Mouse (Mus musculus): ENCODE measurements around the gene Idi1.

DNA sequence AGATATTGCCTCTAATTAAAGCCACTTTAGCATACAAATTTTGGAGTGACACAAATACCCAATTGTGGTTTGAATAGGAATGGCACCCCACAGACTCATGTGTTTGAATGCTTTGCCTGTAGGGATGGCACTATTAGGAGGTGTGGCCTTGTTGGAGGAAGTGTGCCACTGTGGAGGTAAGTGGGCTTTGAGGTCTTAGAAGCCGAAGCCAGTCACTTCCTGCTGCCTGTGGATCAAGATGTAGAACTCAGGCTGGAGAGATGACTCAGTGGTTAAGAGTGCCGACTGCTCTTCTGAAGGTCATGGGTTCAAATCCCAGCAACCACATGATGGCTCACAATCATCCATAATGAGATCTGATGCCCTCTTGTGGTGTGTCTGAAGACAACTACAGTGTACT, 44.4 kb upstream of the Idi1 start:
- TF ChIP-seq POLR2A (IDR thresholded peaks at IDR 0.05; ENCODE audit: borderline replicate concordance, extremely low read depth, low read depth, low read length) (no peak), CTCF (IDR thresholded peaks at IDR 0.05; ENCODE audit: insufficient read depth, low read length) (no peak)

Data from lung, adult 2 months (tissue).